Mouse (Mus musculus): ENCODE measurements around the gene Zgpat. TPM values are rescaled to one million over a fixed set of nuclear protein-coding genes. Genes with fewer than 3 reads are reported as not detected.

Zgpat gene
- polyA plus RNA-seq, 1 experiment: 12.4 TPM

- no peak overlapping the region for H3K4me3 ChIP-seq (ENCODE audit: insufficient read depth, low read depth, low read length)
- H3K4me1 ChIP-seq (ENCODE audit: control insufficient read depth, insufficient read depth, insufficient read length, low read length): peaks cover 2% of the 10 kb centered on the region; the same call in 1 of the 2 replicates
- H3K27ac ChIP-seq (replicated peaks; ENCODE audit: low read depth, low read length): no peak overlapping the region
Measured at GRCm38 (mm10) chr2:181377230-181377629, 12.5 kb downstream of the Zgpat start.

GRCm38 (mm10) chr2:181378701-181379100 lies 14.0 kb downstream of the Zgpat start:
- H3K27ac ChIP-seq (replicated peaks; ENCODE audit: low read depth, low read length): no peak overlapping the region

GRCm38 (mm10) chr2:181379778-181380177 lies 15.1 kb downstream of the Zgpat start, which contains the start of gene Lime1:
TSS of gene Lime1 (plus strand) at chr2:181380078.
- no peak within 1 kb of the TSS for H3K27ac ChIP-seq (replicated peaks; ENCODE audit: low read depth, low read length)
- H3K4me1 ChIP-seq (ENCODE audit: control insufficient read depth, insufficient read depth, insufficient read length, low read length): no peaks in the 10 kb centered on the region; the same call in 1 of the 2 replicates

More at GRCm38 (mm10) chr2:181378701-181379100, 14.0 kb downstream of the Zgpat start:
- H3K4me3 ChIP-seq (ENCODE audit: insufficient read depth, low read depth, low read length): no peak overlapping the region
- H3K4me1 ChIP-seq (ENCODE audit: control insufficient read depth, insufficient read depth, insufficient read length, low read length): peaks cover 2% of the 10 kb centered on the region; the same call in 1 of the 2 replicates

DNA sequence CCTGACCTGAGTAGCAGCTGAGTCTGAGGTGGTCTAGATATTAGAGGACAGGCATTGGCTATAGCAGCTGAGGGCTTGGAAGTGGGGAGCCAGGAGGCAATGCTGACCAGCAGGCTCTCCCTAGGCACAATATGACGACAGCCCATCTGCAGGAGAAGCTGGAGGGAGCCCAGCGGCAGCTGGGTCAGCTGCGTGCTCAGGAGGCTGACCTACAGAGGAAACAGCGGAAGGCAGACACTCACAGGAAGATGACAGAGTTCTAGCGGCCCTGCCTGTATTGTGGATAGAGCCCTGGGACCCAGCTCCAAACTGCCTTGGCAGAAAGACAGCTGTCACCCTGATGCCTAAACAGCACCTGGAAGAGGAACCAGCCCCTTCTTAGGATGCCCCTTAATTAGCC lies 15.5 kb downstream of the Zgpat start:
- Histone ChIP-seq H3K4me3 (ENCODE audit: insufficient read depth, low read depth, low read length) (no peak overlapping the region), H3K27ac (replicated peaks; ENCODE audit: low read depth, low read length) (no peak overlapping the region), H3K4me1 (ENCODE audit: control insufficient read depth, insufficient read depth, insufficient read length, low read length) (no peaks in the 10 kb centered on the region; the same call in 1 of the 2 replicates)

More at GRCm38 (mm10) chr2:181379778-181380177, 15.1 kb downstream of the Zgpat start, which contains the start of gene Lime1:
- H3K4me3 ChIP-seq (ENCODE audit: insufficient read depth, low read depth, low read length): no peak within 1 kb of the TSS

DNA sequence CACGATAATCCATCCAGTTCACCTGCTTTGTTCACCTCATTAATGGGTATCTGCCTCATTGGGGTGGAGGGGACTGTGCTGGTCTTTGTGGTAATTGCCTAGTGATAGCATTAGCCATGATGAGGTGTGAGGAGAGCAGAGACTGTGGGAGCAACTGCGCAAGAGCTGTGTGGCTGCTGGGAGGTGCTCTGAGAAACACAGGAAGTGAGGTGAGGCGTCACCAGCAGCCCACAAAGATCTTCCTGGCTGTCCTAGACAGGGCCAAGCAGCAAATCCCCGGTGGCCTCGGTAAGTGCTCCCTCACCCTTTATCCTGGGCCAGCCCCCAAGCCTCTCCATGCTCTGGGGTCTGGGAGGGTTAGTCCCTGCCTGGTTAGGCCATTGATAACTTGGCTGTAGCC lies 16.4 kb downstream of the Zgpat start:
- Histone ChIP-seq H3K4me1 (ENCODE audit: control insufficient read depth, insufficient read depth, insufficient read length, low read length) (no peaks in the 10 kb centered on the region; the same call in 1 of the 2 replicates), H3K27ac (replicated peaks; ENCODE audit: low read depth, low read length) (no peak overlapping the region), H3K4me3 (ENCODE audit: insufficient read depth, low read depth, low read length) (no peak overlapping the region)

DNA sequence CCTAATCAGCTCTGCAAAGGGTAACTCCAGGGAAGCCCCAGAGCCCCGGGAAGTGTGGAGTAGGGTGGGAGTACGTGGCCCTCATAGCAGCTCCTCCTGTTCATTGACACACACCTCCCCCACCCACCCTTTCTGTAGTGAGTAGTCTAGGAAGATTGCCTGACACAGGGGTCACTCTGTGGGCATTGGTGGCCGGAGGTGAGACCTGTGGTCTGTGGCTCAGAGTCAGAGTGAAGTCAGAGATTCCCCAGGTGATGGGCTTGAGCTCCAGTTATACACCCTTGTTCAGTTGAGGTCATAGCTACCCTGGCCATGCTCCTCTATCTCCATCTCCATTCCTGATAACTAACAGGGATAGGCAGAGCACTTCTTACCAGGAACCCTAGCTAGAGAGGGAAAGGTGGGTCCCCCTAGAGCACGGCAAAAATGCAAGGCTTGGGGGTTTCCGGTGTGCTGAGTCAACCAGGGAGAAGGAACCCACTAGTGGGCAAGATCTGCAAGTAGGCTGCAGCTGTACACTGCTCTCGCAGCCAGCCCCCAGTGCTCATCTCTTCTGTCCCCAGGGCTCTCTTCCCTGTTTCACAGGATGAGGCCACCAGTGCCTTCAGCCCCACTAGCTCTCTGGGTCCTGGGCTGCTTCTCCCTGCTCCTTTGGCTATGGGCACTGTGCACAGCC lies 17.0 kb downstream of the Zgpat start:
- H3K4me3 ChIP-seq (ENCODE audit: insufficient read depth, low read depth, low read length): no peak overlapping the region
- H3K4me1 ChIP-seq (ENCODE audit: control insufficient read depth, insufficient read depth, insufficient read length, low read length): no peaks in the 10 kb centered on the region; the same call in 1 of the 2 replicates
- H3K27ac ChIP-seq (replicated peaks; ENCODE audit: low read depth, low read length): no peak overlapping the region

DNA sequence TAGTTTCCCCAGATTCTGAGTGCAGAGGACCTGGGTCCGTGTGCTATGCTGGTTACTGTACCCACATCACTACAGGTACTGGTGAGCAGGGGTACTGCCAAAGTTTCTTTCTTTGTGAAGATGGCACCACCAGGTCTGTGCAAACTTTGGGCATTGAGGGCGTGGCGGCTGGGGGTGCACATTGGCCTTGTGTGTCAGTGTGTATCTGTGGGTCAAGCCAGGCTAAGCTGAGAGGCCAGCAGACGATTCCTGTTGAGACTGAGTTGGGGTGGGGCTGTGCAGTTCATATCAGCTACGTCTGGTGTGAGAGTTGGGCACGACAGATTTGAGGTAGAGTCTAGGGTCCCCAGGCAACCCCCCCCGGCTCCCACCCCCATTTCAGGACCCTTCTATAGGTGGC lies 19.7 kb downstream of the Zgpat start:
- H3K27ac ChIP-seq (replicated peaks; ENCODE audit: low read depth, low read length): no peak overlapping the region

GRCm38 (mm10) chr2:181384919-181385391 lies 20.2 kb downstream of the Zgpat start:
- H3K27ac ChIP-seq (replicated peaks; ENCODE audit: low read depth, low read length): no peak overlapping the region
- H3K4me1 ChIP-seq (ENCODE audit: control insufficient read depth, insufficient read depth, insufficient read length, low read length): no peaks in the 10 kb centered on the region; the same call in 1 of the 2 replicates
- no peak overlapping the region for H3K4me3 ChIP-seq (ENCODE audit: insufficient read depth, low read depth, low read length)

More for the DNA sequence above, 19.7 kb downstream of the Zgpat start:
- H3K4me3 ChIP-seq (ENCODE audit: insufficient read depth, low read depth, low read length): no peak overlapping the region
- H3K4me1 ChIP-seq (ENCODE audit: control insufficient read depth, insufficient read depth, insufficient read length, low read length): no peaks in the 10 kb centered on the region; the same call in 1 of the 2 replicates

DNA sequence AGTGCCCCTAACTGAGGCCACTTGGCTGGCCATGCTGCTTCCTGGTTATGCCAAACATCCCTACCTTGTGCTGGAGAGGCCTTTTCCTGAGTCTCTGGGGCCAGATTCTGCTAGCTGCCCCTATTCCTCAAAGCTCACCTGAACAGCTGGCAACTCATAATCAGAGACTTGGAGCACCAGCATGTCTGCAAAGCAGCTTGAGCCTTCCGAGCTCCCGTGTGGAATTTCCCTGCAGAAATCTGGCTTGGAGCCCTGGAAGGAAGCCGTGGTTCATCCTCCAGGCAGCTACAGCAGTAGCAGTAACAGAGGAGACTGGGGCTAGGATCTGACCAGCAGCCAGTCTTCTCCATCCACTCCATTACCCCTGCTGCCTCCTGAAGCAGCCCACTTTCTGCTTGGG lies 21.2 kb downstream of the Zgpat start:
- Histone ChIP-seq H3K4me1 (ENCODE audit: control insufficient read depth, insufficient read depth, insufficient read length, low read length) (no peaks in the 10 kb centered on the region; the same call in 1 of the 2 replicates), H3K27ac (replicated peaks; ENCODE audit: low read depth, low read length) (no peak overlapping the region), H3K4me3 (ENCODE audit: insufficient read depth, low read depth, low read length) (no peak overlapping the region)

GRCm38 (mm10) chr2:181386663-181387210 lies 22.0 kb downstream of the Zgpat start:
- Histone ChIP-seq H3K4me3 (ENCODE audit: insufficient read depth, low read depth, low read length) (no peak overlapping the region), H3K4me1 (ENCODE audit: control insufficient read depth, insufficient read depth, insufficient read length, low read length) (no peaks in the 10 kb centered on the region; the same call in 1 of the 2 replicates), H3K27ac (replicated peaks; ENCODE audit: low read depth, low read length) (no peak overlapping the region)

GRCm38 (mm10) chr2:181390136-181390870 lies 25.6 kb downstream of the Zgpat start:
- no peak overlapping the region for H3K4me3 ChIP-seq (ENCODE audit: insufficient read depth, low read depth, low read length)
- H3K27ac ChIP-seq (replicated peaks; ENCODE audit: low read depth, low read length): no peak overlapping the region
- no peaks in the 10 kb centered on the region; the same call in 1 of the 2 replicates for H3K4me1 ChIP-seq (ENCODE audit: control insufficient read depth, insufficient read depth, insufficient read length, low read length)

GRCm38 (mm10) chr2:181391022-181391421 lies 26.3 kb downstream of the Zgpat start:
- H3K4me1 ChIP-seq (ENCODE audit: control insufficient read depth, insufficient read depth, insufficient read length, low read length): no peaks in the 10 kb centered on the region; the same call in 1 of the 2 replicates
- no peak overlapping the region for H3K27ac ChIP-seq (replicated peaks; ENCODE audit: low read depth, low read length)
- no peak overlapping the region for H3K4me3 ChIP-seq (ENCODE audit: insufficient read depth, low read depth, low read length)

DNA sequence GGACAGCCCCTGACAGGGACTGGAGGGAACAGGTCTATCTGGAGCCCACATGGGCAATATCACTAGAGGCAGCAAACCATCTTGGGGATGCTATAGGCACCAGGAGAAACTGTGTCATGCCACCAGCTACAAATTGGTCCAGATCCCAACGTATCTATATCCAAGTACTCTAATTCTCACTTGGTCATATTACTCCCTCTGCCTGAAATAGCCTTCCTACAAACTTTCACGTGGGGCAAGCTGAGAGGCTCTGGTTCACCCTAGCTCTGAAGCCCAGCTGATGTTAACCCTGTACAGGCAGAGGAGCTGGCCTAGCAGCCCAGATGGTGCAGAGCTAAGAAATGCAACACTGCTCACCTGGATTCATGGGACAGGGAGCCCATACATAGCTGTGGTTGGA lies 26.8 kb downstream of the Zgpat start:
- Histone ChIP-seq H3K4me1 (ENCODE audit: control insufficient read depth, insufficient read depth, insufficient read length, low read length) (no peaks in the 10 kb centered on the region; the same call in 1 of the 2 replicates), H3K27ac (replicated peaks; ENCODE audit: low read depth, low read length) (no peak overlapping the region), H3K4me3 (ENCODE audit: insufficient read depth, low read depth, low read length) (no peak overlapping the region)

DNA sequence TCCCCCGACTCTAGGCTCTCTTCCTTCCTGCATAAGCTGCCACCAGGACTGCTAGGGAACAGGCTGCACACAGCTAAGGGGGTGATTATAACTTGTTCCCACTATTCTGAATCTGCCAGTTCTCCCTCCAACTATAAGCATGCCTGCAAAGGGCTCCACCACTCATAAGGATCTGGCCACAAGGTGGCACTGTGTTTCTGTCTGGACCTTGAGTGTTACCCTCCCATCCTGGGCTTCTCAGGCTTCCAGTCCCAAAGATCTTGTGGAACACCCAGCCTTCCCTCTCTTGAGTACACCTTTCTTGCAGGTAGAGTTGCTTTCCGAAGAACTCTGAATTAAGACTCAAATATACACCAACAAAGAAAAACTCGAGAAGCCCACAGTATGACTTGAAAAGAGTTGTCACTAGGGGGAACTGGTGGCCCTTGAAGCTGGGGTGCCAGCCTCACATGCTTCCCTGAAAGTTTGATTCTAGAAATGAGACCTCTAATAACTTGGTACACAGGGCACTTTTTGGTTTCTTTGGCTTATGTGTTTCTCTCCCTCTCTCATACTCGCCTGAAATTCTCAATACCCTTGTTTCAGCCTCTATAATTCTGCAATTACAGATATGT lies 28.0 kb downstream of the Zgpat start:
- Histone ChIP-seq H3K4me1 (ENCODE audit: control insufficient read depth, insufficient read depth, insufficient read length, low read length) (no peaks in the 10 kb centered on the region), H3K4me3 (ENCODE audit: insufficient read depth, low read depth, low read length) (no peak overlapping the region), H3K27ac (replicated peaks; ENCODE audit: low read depth, low read length) (no peak overlapping the region)

- no peaks in the 10 kb centered on the region for H3K4me1 ChIP-seq (ENCODE audit: control insufficient read depth, insufficient read depth, insufficient read length, low read length)
- no peak overlapping the region for H3K4me3 ChIP-seq (ENCODE audit: insufficient read depth, low read depth, low read length)
Measured at GRCm38 (mm10) chr2:181394086-181394485, 29.4 kb downstream of the Zgpat start.

More at GRCm38 (mm10) chr2:181394086-181394485, 29.4 kb downstream of the Zgpat start:
- no peak overlapping the region for H3K27ac ChIP-seq (replicated peaks; ENCODE audit: low read depth, low read length)

All from brown adipose tissue, adult 24 weeks (tissue).